Mouse (Mus musculus): ENCODE data around the gene Grap2. TPM values are rescaled to one million over a fixed set of nuclear protein-coding genes. Genes with fewer than 3 reads are reported as not detected.

Gene Grap2
- 1.3 and 1.9 TPM in 2 replicates for polyA plus RNA-seq (2012; rRNA removed)

GRCm38 (mm10) chr15:80572291-80572690 lies at the start of gene Grap2:
TSS of gene Grap2 (plus strand) at chr15:80572594.

GRCm38 (mm10) chr15:80565106-80565665 lies 7.2 kb upstream of the Grap2 start, which contains the start of gene Enthd1:
TSS of gene Enthd1 (minus strand) at chr15:80565156.

GRCm38 (mm10) chr15:80671295-80672252 lies 99.2 kb downstream of the Grap2 start, which contains the start of gene Fam83f:
TSS of gene Fam83f (plus strand) at chr15:80671847.

Other genes with a start within 250 kb of the Grap2 start
- gene Enthd1, start 7.4 kb upstream of the Grap2 start, polyA plus RNA-seq (2012; rRNA removed): not detected in 2 replicates
- gene Fam83f, start 99.3 kb downstream of the Grap2 start, polyA plus RNA-seq (2012; rRNA removed): 22.7 and 25.5 TPM in 2 replicates
- gene Tnrc6b, start 138.7 kb downstream of the Grap2 start, polyA plus RNA-seq (2012; rRNA removed): 14.3 and 14.8 TPM in 2 replicates